Mouse (Mus musculus) testis, adult 2 months (tissue): ENCODE results near the gene Fastk.

Experiments
- CTCF ChIP-seq: fragments of 200-500 bp; IDR thresholded peaks from 2 replicates; pipeline ENCODE4 v1.5.1; 2012; ENCODE audit warnings: low read depth, mild to moderate bottlenecking, inconsistent platforms, low read length, moderate library complexity; ENCODE audit not compliant: control insufficient read depth, insufficient read depth, insufficient replicate concordance
- POLR2A ChIP-seq: fragments of 200-500 bp; IDR thresholded peaks from 2 replicates; pipeline ENCODE4 v1.6.1; 2012; ENCODE audit warnings: low read depth, mild to moderate bottlenecking, inconsistent platforms, low read length, moderate library complexity; ENCODE audit not compliant: control insufficient read depth

- TF ChIP-seq CTCF (no peak), POLR2A (no peak)
Observed at GRCm38 (mm10) chr5:24427285-24427633, 17.8 kb downstream of the Fastk start.
